Mouse (Mus musculus): ENCODE data around the gene Ctnnal1.
"Not testable (repeated sequence)": the region's sequence is repeated elsewhere in the genome, so short reads cannot be mapped to it uniquely, and the experiment has no call there.

The Ctnnal1 gene

DNA sequence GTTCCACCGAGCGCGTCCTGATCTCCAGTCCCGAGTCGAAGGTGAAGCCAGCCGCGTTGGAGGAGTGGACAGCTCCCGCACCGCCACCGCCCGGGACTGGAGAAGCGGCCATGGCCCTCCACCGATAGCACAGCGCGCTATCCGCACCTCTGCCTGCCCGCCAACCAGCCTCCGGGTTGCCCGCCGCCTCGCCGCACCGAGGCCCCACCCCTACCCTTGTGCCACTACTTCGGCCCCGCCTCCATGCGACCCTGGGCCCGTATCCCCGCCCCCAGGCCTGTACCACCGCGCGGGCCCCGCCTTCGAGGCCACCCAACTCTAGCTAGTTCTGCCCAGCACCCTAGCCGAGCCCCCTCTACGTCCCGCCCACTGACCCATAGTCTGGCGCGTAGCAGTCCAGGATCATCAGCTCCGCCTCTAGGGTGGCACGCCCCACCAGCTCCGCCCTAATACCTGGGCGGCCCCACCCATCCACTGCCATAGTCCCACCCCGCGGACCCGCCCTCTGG, at the start of gene Ctnnal1:
TSS of gene Ctnnal1 (minus strand) at position 186 of the 509 bp plus-strand sequence.
- DNase-seq (ENCODE audit: low spot score) = peak; percentile 91

DNA sequence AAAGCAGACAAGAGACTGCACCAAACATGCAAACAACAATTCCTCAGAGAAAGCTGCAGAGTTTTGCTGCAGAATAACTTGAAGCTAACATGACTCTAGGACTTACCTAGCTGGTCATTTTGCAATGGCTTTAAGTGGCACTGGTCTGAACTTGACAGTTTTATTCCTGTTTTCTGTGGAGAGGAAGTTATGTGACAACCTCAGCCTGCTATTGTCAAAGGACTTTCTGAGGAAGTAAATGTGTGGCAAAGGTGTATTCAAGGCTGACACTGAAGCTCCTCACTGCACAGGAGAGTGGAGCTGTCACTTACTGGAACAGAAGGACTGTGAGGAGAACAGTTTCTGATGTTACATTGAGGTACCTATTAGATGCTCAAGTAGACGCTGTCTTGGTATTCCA, 49.8 kb upstream of the Ctnnal1 start:
- DNase-seq (ENCODE audit: low spot score) = no peak

DNA sequence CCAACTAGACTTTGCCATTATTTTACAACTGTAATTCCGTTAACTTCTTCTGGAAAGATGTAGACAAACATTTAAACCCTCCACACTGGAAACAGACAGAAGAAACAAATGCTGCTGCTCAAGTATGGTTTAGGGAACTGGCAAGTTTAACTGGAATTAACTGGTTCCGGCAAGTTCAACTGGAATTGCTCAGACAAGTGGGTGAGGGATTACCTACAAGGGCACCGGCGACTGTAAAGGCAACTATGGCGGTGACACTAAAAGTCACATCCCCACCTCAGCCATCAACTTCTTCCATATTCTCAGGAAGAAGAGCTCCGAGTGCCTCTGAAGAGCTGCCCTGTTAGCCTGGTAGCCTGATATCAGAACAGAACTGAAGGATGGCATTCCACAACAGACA, 49.4 kb upstream of the Ctnnal1 start:
- no peak for DNase-seq (ENCODE audit: low spot score)

GRCm38 (mm10) chr4:56912382-56913001, 47.5 kb upstream of the Ctnnal1 start:
- DNase-seq (ENCODE audit: low spot score) = no peak

DNA sequence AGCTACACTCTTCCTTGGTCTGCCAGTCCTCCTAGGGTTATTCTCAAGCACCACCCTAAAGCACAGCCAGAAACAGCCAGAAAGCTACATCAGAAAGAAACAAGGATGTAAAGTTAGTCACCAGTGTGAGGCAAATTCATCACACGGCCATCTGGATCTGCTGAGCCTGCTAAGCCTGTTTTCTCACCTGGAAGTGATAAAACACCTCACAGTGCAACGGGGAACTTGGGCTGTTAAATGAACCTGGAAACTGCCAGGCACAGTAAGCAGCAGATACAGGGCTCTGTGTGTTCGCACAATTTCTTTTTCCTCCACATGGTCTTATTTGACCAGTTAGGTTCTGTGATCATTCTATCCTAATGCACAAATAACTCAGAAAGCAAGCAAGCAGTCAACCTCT, 44.6 kb upstream of the Ctnnal1 start:
- DNase-seq (ENCODE audit: low spot score) = no peak

GRCm38 (mm10) chr4:56907671-56908070, 42.7 kb upstream of the Ctnnal1 start:
- no peak for DNase-seq (ENCODE audit: low spot score)

DNA sequence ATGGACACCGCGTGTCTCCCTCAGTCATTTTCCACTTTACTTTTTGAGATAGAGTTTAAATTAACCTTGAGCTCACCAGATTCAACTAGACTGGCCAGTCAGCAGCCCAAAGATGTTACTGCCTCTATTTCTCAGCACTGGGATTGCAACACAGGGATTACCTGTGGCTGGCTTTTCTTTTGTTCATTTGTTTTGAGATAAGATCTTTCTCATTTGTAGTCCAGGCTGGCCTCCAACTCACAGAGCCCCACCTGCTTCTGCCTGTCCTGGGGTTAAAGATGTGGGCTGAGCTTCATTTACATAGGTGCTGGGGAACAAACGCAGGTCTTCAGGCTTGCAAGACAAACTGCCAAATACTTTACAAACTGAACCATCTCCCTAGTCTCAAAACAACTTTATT, 41.9 kb upstream of the Ctnnal1 start:
- no peak for DNase-seq (ENCODE audit: low spot score)

DNA sequence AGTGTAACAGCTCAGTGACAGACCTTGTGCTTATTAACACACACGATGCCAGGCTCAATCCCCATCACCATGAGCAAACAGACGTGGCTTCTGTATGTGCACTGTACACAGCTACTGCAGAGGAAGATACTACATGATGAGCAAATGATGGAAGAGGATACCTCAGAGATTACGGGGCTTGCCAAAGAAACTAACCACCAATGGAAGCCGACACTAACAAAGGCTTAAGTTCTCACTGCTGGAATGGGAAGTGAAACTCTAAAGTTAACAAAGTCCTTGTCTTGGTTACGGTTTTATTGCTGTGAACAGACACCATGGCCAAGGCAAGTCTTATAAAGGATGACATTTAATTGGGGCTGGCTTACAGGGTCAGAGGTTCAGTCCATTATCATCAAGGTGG, 40.5 kb upstream of the Ctnnal1 start:
- no peak for DNase-seq (ENCODE audit: low spot score)

- DNase-seq (ENCODE audit: low spot score) = no peak
Measured at GRCm38 (mm10) chr4:56901671-56902070, 36.7 kb upstream of the Ctnnal1 start.

- no peak for DNase-seq (ENCODE audit: low spot score)
Measured at GRCm38 (mm10) chr4:56899216-56899615, 34.2 kb upstream of the Ctnnal1 start.

GRCm38 (mm10) chr4:56897511-56897910, 32.5 kb upstream of the Ctnnal1 start:
- DNase-seq (ENCODE audit: low spot score) = no peak

- DNase-seq (ENCODE audit: low spot score) = no peak
Measured at GRCm38 (mm10) chr4:56894196-56894595, 29.2 kb upstream of the Ctnnal1 start.

GRCm38 (mm10) chr4:56892501-56893115, 27.6 kb upstream of the Ctnnal1 start:
- peak; percentile 20 for DNase-seq (ENCODE audit: low spot score)

- no peak for DNase-seq (ENCODE audit: low spot score)
Measured at GRCm38 (mm10) chr4:56888483-56888882, 23.5 kb upstream of the Ctnnal1 start.

GRCm38 (mm10) chr4:56886286-56886979, 21.4 kb upstream of the Ctnnal1 start:
- DNase-seq (ENCODE audit: low spot score) = no peak

DNA sequence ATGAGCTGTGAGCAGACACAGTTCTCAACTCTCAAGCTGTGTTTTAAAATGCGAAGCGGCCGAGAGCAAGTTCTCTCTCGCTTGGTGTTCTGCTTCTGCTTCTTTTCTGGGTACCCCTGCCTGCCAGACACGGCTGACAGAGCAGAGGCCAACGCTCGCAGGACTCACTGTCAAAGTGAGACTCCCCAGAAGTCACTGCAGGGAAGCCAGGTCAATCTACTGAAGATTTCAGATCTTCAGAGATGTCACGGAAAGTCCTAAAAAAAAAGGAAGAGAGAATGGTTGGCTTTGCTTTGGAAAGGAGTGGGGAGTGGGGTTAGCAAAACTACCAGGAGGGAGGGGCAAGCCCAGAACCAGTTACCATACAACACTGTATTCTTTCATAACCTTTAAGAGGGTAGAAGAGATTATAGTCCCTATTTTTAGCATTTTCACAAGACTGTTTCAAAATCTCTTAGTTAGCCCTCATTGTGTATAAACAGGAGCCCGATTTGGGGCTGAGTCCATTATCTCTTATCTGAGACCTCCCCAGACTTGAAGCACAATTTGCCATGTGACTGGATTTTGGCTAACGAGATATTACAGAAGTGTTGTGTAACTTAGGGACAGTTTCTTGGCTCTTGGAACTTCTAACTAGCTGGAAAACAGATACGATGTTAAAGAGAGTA, 15.2 kb upstream of the Ctnnal1 start:
- no peak for DNase-seq (ENCODE audit: low spot score)

- no peak for DNase-seq (ENCODE audit: low spot score)
Measured at GRCm38 (mm10) chr4:56878971-56879370, 14.0 kb upstream of the Ctnnal1 start.

DNA sequence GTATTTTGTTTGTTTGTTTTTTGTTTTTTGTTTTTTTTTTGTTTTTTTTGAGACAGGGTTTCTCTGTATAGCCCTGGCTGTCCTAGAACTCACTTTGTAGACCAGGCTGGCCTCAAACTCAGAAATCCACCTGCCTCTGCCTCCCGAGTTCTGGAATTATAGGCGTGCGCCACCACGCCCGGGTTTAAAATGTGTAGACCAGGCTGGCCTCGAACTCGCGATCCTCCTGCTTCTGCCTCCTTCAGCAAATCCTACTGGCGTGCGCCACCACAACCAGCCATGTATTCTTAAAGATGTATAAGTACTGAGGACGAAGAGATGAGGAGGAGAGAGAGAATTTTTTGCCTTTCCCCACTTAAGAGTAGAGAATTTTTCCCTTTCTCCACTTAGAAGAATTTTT, 5.6 kb upstream of the Ctnnal1 start:
- DNase-seq (ENCODE audit: low spot score) = not testable (repeated sequence)

DNA sequence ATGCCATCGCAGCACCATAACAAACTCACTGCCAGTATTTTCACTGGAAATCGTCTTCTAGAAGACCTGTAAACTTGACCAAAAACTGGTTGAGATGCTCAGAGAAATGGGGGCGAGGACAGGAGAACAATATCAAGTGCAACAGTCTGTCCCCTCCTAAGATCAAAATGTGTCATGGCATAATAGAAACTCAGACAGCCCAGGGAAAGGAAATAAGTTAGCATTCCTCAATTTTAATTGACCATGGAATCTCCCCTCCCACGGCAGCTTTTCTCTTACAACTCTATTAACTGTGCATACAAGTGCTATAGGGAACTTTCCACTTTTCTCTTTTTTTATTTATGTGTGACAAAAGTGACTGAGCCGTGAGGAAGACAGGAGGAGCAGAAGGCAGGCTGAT, 2.8 kb upstream of the Ctnnal1 start:
- DNase-seq (ENCODE audit: low spot score) = no peak

DNA sequence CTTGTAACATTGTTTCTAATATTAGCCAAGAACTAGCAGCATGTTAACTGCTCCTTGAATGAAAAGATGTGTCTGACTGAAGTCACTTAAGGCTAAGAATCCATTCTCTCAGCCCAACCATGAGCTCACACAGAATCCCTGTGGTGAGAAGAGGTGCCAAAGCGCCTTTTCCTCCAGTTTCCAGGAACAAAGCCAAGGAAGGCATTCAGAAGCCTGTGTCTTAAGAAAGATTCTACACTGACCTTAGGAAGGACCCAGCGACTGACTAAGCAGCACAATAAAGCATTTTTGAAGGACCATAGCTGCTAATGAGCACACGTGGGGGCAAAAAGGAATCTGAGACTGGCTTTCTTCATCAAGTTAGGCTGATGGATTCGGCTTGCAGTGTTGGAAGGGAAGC, 983 bp upstream of the Ctnnal1 start:
- DNase-seq (ENCODE audit: low spot score) = peak; percentile 21

DNA sequence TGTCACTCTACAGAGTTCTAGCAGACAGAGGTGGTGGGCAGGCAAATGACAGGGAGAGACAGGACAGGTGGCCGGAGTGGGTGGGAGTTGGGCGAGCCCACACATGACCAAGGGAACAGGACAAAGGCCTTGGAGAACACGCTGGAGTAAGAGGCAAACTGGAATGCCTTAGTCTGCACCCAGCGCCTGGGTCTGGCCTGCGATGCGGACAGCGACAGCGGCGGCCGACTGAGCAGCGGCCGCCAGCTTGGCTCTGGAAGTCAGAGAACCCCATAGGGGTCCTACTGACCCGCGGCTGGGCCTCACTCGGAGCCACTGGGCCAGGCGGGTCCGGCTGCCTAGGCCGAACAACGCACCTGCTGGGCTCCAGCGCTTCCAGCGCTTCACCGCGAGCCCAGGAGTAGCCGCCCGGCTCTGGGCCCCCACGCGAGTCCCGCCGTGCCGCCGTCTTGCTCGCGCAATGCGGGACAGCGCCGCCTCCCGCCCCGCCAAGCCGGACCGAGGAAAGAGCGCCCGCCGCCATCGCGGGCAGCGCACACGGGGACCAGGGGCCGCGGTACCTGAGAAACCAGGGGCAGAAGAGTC, 479 bp downstream of the Ctnnal1 start:
- peak; percentile 37 for DNase-seq (ENCODE audit: low spot score)

- DNase-seq (ENCODE audit: low spot score) = peak; percentile 25
Measured at GRCm38 (mm10) chr4:56864016-56864415, 972 bp downstream of the Ctnnal1 start.

All from layer of hippocampus, adult 11-12 months (tissue).